Mouse (Mus musculus) intestine, embryonic 16.5 days (tissue): ENCODE data around the gene Bid. TPM values are rescaled to one million over a fixed set of nuclear protein-coding genes. Genes with fewer than 3 reads are reported as not detected.
"Not testable (repeated sequence)": the region's sequence is repeated elsewhere in the genome, so short reads cannot be mapped to it uniquely, and the experiment has no call there.

ENCODE experiments used
- ATAC-seq: fragments of 200-750 bp; cut with Nextera tagmentation; 2 replicates; pipeline ENCODE4 v1.8.0; 2017; ENCODE audit warnings: moderate TSS enrichment, moderate library complexity
- H3K27ac ChIP-seq: fragments of 300-500 bp; sonication (generic); 2 replicates; pipeline ENCODE4 v1.5.1; 2014; ENCODE audit warnings: mild to moderate bottlenecking, low read length
- H3K27me3 ChIP-seq: fragments of 300-500 bp; sonication (generic); replicated peaks from 2 replicates; pipeline ENCODE4 v1.6.1; 2014; ENCODE audit warnings: low read length, control low read depth, mixed read lengths; ENCODE audit not compliant: control insufficient read depth, insufficient read depth
- H3K36me3 ChIP-seq: fragments of 300-500 bp; sonication (generic); 2 replicates; pipeline ENCODE4 v1.6.1; 2014; ENCODE audit warnings: low read length, control low read depth; ENCODE audit not compliant: control insufficient read depth, insufficient read depth
- H3K4me1 ChIP-seq: fragments of 300-500 bp; sonication (generic); 2 replicates; pipeline ENCODE4 v1.6.1; 2014; ENCODE audit warnings: low read length, control low read depth, mixed read lengths; ENCODE audit not compliant: control insufficient read depth, insufficient read depth
- H3K4me2 ChIP-seq: fragments of 300-500 bp; sonication (generic); 2 replicates; pipeline ENCODE4 v1.6.1; 2014; ENCODE audit warnings: low read depth, low read length, control low read depth
- H3K4me3 ChIP-seq: fragments of 300-500 bp; sonication (generic); 2 replicates; pipeline ENCODE4 v1.5.1; 2014; ENCODE audit warnings: mild to moderate bottlenecking, low read length
- H3K9ac ChIP-seq: fragments of 300-500 bp; sonication (generic); 2 replicates; pipeline ENCODE4 v1.6.1; 2014; ENCODE audit warnings: low read depth, low read length
- H3K9me3 ChIP-seq: fragments of 300-500 bp; sonication (generic); 2 replicates; pipeline ENCODE4 v1.6.1; 2016; ENCODE audit warnings: low read length, control low read depth; ENCODE audit not compliant: control insufficient read depth
- WGBS: fragments of 180-500 bp; shearing (Covaris S2); extraction: QIAGEN DNeasy Blood & Tissue Kit; methylation state at CpG from one replicate; pipeline ENCODE4 v1.1.7; 2014; 5-methylcytosine and 5-hydroxymethylcytosine counted together
- polyA plus RNA-seq: library from polyadenylated mRNA; unstranded; fragments of >200 nt; fragmentation: Nextera tagmentation; extraction: Ambion mirVana; gene quantifications from 2 replicates; pipeline ENCODE4 v1.2.1, GENCODE M21; 2015

Gene Bid
- polyA plus RNA-seq, 1 experiment from 2014 or later, result 23.7 TPM

GRCm38 (mm10) chr6:120911213-120912007 is 5.2 kb downstream of the Bid start:
- H3K9ac ChIP-seq, result no peak overlapping the region
- peak; percentile 34; the same call in 1 of the 2 replicates for ATAC-seq
- no peak overlapping the region for H3K27ac ChIP-seq
- H3K9me3 ChIP-seq, result no peaks in the 10 kb centered on the region
- peaks cover 16% of the 10 kb centered on the region for H3K4me1 ChIP-seq
- H3K4me2 ChIP-seq, result no peak overlapping the region
- 66% methylated on average over 13 of the region's 13 CpGs for WGBS
- no peak overlapping the region for H3K4me3 ChIP-seq
- no peaks in the 10 kb centered on the region for H3K27me3 ChIP-seq
- no peaks in the 10 kb centered on the region for H3K36me3 ChIP-seq

- Histone ChIP-seq H3K4me2 (no peak overlapping the region), H3K27ac (no peak overlapping the region), H3K27me3 (no peaks in the 10 kb centered on the region), H3K9me3 (no peaks in the 10 kb centered on the region), H3K4me3 (no peak overlapping the region), H3K9ac (no peak overlapping the region), H3K4me1 (peaks cover 7% of the 10 kb centered on the region), H3K36me3 (no peaks in the 10 kb centered on the region)
- WGBS, result 80% methylated on average over 3 of the region's 3 CpGs
- no peak for ATAC-seq
Measured at GRCm38 (mm10) chr6:120909501-120909900, 7.2 kb downstream of the Bid start.

- not testable (repeated sequence) for H3K27ac ChIP-seq, H3K9me3 ChIP-seq, H3K27me3 ChIP-seq, H3K36me3 ChIP-seq, H3K4me1 ChIP-seq, H3K4me3 ChIP-seq, H3K4me2 ChIP-seq, ATAC-seq, H3K9ac ChIP-seq
- 83% methylated on average over 9 of the region's 10 CpGs for WGBS
Measured at GRCm38 (mm10) chr6:120907876-120908597, 8.6 kb downstream of the Bid start.

- Histone ChIP-seq H3K27ac (no peak overlapping the region), H3K9ac (no peak overlapping the region), H3K4me1 (peaks cover 2% of the 10 kb centered on the region; the same call in 1 of the 2 replicates), H3K4me2 (no peak overlapping the region), H3K4me3 (no peak overlapping the region), H3K9me3 (no peaks in the 10 kb centered on the region), H3K27me3 (no peaks in the 10 kb centered on the region), H3K36me3 (no peaks in the 10 kb centered on the region)
- no peak for ATAC-seq
- 94% methylated on average over 6 of the region's 6 CpGs for WGBS
Measured at GRCm38 (mm10) chr6:120906521-120906920, 10.1 kb downstream of the Bid start.

GRCm38 (mm10) chr6:120905111-120905510 is 11.5 kb downstream of the Bid start:
- H3K27me3 ChIP-seq, result no peaks in the 10 kb centered on the region
- H3K4me3 ChIP-seq, result no peak overlapping the region
- no peaks in the 10 kb centered on the region for H3K36me3 ChIP-seq
- ATAC-seq, result no peak
- no peak overlapping the region for H3K27ac ChIP-seq
- 82% methylated on average over 5 of the region's 5 CpGs for WGBS
- no peak overlapping the region for H3K9ac ChIP-seq
- H3K9me3 ChIP-seq, result no peaks in the 10 kb centered on the region
- no peak overlapping the region for H3K4me2 ChIP-seq
- no peaks in the 10 kb centered on the region for H3K4me1 ChIP-seq

- no peaks in the 10 kb centered on the region for H3K27me3 ChIP-seq
- no peaks in the 10 kb centered on the region for H3K4me1 ChIP-seq
- ATAC-seq, result peak; percentile 34
- no peak overlapping the region for H3K9ac ChIP-seq
- H3K4me2 ChIP-seq, result no peak overlapping the region
- no peaks in the 10 kb centered on the region for H3K36me3 ChIP-seq
- H3K4me3 ChIP-seq, result no peak overlapping the region
- H3K27ac ChIP-seq, result 0 out of 2 replicates have a peak overlapping the region, but pooled peaks have one; percentile 5
- 80% methylated on average over 11 of the region's 11 CpGs for WGBS
- H3K9me3 ChIP-seq, result no peaks in the 10 kb centered on the region
Measured at GRCm38 (mm10) chr6:120903961-120904360, 12.7 kb downstream of the Bid start.

- no peaks in the 10 kb centered on the region for H3K27me3 ChIP-seq
- no peak overlapping the region for H3K9ac ChIP-seq
- ATAC-seq, result peak; percentile 88
- no peaks in the 10 kb centered on the region for H3K36me3 ChIP-seq
- H3K4me3 ChIP-seq, result no peak overlapping the region
- H3K4me1 ChIP-seq, result no peaks in the 10 kb centered on the region
- no peak overlapping the region for H3K27ac ChIP-seq
- no peak overlapping the region for H3K4me2 ChIP-seq
- H3K9me3 ChIP-seq, result no peaks in the 10 kb centered on the region
- WGBS, result 48% methylated on average over 5 of the region's 5 CpGs
Measured at GRCm38 (mm10) chr6:120903450-120903912, 13.2 kb downstream of the Bid start.

- no peaks in the 10 kb centered on the region for H3K4me1 ChIP-seq
- 83% methylated on average over 14 of the region's 14 CpGs for WGBS
- no peak overlapping the region for H3K4me3 ChIP-seq
- no peak for ATAC-seq
- no peak overlapping the region for H3K27ac ChIP-seq
- no peak overlapping the region for H3K4me2 ChIP-seq
- H3K27me3 ChIP-seq, result no peaks in the 10 kb centered on the region
- no peaks in the 10 kb centered on the region for H3K9me3 ChIP-seq
- H3K36me3 ChIP-seq, result no peaks in the 10 kb centered on the region
- no peak overlapping the region for H3K9ac ChIP-seq
Measured at GRCm38 (mm10) chr6:120901776-120902645, 14.6 kb downstream of the Bid start.
